Mouse (Mus musculus) thymus, postnatal 14 days (tissue): Measurements from ENCODE around the gene Nlgn1.

Experiments used
- DNase-seq: peaks from one replicate; pipeline ENCODE4 v3.0.0; 2021

Nlgn1 gene

GRCm38 (mm10) chr3:26194970-26195369, 137.3 kb downstream of the Nlgn1 start:
- no peak for DNase-seq

DNA sequence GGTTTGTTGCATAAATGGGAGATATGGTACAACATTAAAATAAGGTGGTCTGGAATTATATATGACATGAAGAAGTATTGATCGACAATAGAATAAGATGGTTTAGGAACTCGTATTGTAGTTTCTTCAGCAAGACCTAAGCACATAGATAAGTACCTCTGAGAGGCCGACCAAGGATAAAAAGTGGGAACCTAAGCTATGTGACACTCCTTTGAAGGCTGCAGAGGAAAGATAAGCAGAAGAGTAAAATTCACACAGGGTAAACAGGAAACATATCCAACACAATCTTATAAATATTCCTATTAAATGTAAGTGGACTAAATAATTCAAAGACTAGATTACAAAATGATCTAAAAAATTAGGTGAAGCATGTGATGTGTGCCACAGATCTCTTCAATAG, 151.2 kb downstream of the Nlgn1 start:
- no peak for DNase-seq

GRCm38 (mm10) chr3:26175371-26175770, 156.9 kb downstream of the Nlgn1 start:
- DNase-seq, result no peak

GRCm38 (mm10) chr3:26174257-26174656, 158.0 kb downstream of the Nlgn1 start:
- DNase-seq, result no peak

- no peak for DNase-seq
These were observed 158.6 kb downstream of the Nlgn1 start for GRCm38 (mm10) chr3:26173613-26174012.

DNA sequence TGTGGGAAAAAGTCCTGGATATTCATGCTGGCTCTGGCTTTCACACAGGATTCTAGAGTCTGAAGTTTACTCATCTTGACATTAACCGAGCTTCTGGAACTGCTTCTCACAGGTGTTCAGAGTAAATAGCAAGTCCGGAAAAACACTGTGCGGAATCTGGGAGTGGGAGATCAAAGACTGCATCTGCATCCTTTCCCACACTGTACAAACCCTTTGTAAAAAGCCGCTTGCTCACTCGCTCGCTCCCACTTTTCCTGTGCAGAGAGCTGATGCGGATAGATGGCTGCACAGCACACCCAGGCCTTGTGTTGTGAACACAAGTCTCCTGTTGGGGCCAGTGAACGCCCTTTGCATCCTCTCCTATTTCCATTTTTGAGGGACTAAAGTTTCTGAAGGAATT, 165.5 kb downstream of the Nlgn1 start:
- DNase-seq, result no peak

DNA sequence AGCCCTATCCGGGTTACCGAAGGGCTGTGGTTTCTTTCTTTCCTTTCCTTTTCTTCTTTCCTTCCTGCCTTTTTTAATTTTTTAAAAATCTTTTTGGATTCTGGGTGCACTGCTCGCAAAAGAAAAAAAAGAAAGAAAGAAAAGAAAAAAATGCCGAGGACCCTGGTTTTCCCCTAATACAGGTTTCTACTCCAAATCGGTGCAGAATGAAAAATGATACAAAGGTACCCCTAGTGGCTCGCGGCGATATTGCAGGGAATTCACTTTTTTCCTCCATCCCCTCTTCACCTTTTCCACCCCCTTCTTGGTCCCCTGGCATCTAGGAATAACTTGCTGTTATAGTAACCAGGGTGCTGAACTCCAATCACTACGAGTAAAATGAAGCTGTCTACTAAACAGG, 178.5 kb downstream of the Nlgn1 start:
- DNase-seq, result no peak

DNA sequence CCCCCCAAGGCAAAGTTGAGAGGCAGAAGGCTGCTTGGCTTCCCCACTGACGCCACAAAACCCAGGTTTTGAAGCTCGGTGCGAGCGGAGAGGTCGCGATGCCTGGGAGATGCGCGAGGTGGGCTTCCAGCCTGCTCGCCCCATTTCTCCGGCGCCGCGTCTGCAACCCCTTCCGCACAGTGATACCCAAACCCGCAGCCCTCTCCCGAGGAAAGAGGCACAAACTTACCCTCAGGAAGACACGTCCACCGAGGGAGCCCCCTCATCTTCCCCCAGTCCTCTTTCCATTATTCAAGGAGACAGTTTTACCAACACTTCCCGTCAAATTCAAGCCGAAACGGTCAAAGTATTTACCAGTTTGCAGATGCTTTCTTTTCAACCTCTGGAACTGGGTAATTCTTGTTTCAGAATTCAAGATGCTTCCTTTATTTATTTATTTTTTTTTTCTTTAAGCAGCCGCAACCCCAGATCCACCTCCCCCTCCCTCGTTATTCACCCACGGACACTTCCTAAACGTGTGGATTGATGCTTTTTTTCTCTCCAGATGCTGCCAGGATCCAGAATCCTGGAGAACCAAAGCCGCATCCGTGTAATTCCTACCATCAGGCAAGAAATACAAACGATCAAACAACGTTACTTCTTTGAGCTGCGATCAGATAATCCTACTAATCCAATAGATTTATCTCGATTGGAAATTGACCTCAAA, 179.1 kb downstream of the Nlgn1 start:
- DNase-seq, result no peak

DNA sequence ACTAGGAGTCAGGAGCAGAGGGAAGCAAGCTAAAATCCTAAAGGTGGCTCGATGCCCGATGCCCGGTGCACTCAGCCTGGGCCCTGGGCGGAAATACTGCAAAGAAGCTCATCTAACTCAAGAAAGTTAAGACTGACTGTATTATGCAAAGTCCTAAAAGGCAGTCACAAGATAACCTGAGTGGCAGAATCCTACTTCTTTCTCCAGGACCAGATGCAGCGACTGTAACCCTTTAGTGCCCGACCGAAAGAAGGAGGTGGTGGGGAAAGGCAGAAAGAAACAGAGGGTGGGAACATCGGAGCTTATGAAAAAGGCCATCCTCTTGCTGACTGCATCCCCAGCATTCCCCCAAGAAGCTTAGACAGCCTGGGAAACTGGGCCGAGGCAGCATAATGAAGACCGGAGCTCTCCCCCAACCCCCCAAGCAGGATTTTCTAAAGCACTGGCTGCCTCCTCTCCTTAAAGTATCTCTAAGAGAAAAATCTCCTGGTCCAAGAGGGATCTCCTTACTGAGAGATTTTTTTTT, 179.7 kb downstream of the Nlgn1 start:
- DNase-seq, result no peak

GRCm38 (mm10) chr3:26151351-26152020, 180.8 kb downstream of the Nlgn1 start:
- no peak for DNase-seq

- no peak for DNase-seq
These were observed 186.1 kb downstream of the Nlgn1 start for GRCm38 (mm10) chr3:26146174-26146573.

DNA sequence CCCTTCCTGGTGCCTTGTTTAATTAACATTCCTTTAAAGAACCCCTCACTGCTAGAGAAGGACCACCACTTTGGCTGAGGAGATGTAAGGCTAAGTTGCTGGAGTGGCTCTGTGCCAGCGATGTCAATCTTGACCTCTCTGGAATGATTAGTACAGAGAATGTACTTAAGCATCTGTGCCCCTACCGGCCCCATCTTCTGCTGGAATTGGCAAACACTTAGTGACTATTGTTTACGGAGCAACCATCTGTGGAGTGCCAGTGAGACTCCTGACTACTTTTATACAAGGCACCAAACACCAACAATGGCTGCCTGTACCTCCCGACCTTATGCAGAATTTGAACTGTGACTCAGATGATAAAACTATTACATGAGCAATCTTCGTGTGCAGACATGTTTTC, 186.8 kb downstream of the Nlgn1 start:
- no peak for DNase-seq

- no peak for DNase-seq
These were observed 190.7 kb downstream of the Nlgn1 start for GRCm38 (mm10) chr3:26141590-26141989.

- DNase-seq, result no peak
These were observed 197.2 kb downstream of the Nlgn1 start for GRCm38 (mm10) chr3:26134839-26135651.

DNA sequence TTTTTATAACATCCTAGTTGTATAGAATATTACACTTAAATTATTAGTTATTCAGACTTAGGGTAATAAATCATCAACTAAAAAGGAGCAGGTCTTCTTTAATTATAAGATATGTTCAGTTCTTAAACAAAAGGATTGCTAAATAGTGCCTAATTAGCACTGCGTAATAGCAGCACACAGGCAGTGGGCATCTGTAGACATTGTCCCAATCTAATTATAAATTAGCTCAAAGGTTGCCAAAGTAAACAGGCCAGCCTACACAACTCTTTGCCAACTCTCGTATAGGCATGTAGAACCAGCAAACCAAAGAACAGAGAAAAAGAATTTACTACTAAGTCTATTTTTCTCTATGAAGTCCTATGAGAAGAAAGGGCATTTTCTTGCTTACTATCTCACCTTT, 201.3 kb downstream of the Nlgn1 start:
- no peak for DNase-seq

- no peak for DNase-seq
These were observed 202.8 kb downstream of the Nlgn1 start for GRCm38 (mm10) chr3:26129455-26129854.

GRCm38 (mm10) chr3:26117071-26117470, 215.2 kb downstream of the Nlgn1 start:
- DNase-seq, result no peak

DNA sequence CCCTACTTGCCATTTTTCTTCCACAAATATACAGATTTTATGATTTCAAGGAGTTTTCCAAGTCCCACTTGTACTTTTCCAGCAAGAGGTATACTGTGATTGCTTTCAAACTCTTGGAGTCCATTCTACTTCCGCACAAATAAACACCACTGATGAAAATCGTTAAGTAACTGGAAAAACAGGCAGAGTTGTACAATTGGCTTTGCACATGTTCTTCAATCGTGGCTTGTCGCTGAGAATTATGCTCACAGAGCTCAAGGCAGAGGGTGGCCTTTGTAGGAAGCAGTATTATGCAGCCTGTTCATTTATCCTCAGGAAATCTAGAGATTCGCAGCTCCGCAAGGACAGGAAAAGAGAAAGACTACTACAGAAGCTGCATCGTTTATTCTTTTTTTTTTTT, 225.9 kb downstream of the Nlgn1 start:
- no peak for DNase-seq

GRCm38 (mm10) chr3:26105528-26105927, 226.7 kb downstream of the Nlgn1 start:
- DNase-seq, result no peak

DNA sequence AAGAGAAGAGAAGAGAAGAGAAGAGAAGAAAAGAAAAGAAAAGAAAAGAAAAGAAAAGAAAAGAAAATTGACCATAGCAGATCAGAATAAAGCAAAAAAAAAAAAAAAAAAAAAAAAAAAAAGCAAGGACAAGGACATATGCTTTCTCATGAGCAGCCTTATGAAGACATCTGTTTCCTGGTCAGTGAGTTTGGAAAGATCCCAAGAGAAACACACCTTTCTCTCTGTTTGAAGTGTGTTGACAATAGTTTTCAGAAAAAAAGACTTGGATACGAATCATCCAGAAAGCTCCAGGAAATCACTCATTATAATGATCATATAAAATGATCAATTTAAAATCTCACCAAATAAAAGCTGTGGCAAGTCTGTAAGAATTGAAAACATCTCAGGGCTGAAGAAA, 230.0 kb downstream of the Nlgn1 start:
- no peak for DNase-seq

GRCm38 (mm10) chr3:26095551-26095950, 236.7 kb downstream of the Nlgn1 start:
- no peak for DNase-seq

DNA sequence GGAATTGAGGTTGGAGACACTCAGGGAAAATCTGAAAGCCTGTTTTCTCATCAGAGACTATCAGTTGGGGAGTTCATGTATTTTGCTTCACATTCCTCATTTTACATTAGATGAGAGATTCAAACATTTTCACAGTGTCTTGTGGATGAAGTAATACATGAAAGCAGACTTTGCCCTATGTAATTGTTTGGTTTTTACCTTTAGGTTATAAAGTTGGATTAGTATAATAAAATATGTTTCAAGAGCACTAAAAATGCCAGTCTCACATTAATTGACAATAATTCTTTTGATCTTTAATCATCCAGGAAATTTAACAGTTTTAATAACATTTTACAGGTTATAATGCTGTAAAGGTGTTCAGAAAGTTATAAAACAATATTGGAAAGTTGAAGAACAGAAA, 262.9 kb downstream of the Nlgn1 start:
- DNase-seq, result no peak

GRCm38 (mm10) chr3:26050769-26051168, 281.5 kb downstream of the Nlgn1 start:
- no peak for DNase-seq

DNA sequence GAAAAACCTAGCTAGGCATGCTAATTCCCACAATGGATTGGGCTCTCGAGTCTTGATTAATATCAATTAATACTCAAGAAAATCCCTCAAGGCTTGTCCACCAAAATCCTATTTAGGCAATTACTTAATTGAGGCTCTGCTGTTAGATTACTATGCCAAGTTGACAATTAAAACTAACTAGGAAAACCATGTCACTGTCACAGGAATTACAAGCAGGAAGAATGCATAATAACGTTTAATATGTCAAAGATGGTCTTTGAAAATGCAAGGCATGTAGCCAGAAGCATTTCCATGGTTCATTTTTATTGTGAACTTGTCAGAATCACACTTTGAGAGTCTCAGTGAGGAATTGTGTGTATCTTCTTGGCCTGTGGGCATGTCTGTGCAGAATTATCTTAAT, 289.3 kb downstream of the Nlgn1 start:
- no peak for DNase-seq
